Mouse (Mus musculus): ENCODE measurements at regions not wholly inside any gene's neighbourhood (a gene's known extent, or its start where the extent isn't known, plus 50 kb on each side); places are given as distances from the start of the nearest gene placed in this dataset.

DNA sequence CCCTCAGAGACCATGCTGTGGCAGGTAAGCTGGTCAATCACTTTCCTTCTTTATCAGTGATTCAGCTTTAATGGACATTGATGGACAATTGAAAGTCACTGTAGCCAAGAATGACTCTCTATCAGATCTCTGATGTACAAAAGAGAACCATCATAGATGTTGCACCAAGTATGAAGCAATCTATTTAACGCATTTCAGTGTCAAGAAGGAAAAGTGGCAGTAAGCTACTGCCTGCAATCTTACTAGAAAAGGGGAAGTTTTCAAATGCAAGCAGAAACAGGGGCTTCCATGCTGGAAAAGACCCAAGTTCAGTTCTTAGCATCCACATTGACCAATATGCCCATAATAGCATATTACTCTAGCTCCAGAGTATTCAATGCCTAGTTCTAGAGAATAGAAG lies 319.7 kb upstream of the Pitrm1 start:
- no peak for ATAC-seq
- Histone ChIP-seq H3K36me3 (ENCODE audit: control insufficient read depth, insufficient read depth, low read length) (no peaks in the 10 kb centered on the region), H3K4me2 (ENCODE audit: low read length) (no peak overlapping the region), H3K4me1 (ENCODE audit: control insufficient read depth, insufficient read depth, low read depth, low read length) (no peaks in the 10 kb centered on the region), H3K27ac (ENCODE audit: low read depth, low read length) (no peak overlapping the region), H3K4me3 (ENCODE audit: low read length) (no peak overlapping the region), H3K9ac (ENCODE audit: low read depth, low read length) (no peak overlapping the region), H3K9me3 (ENCODE audit: control insufficient read depth, low read length) (no peaks in the 10 kb centered on the region), H3K27me3 (replicated peaks; ENCODE audit: control insufficient read depth, insufficient read depth, low read length) (no peaks in the 10 kb centered on the region)
- WGBS = 98% methylated on average over 1 of the region's 1 CpGs

- Histone ChIP-seq H3K36me3 (ENCODE audit: control insufficient read depth, insufficient read depth, low read length) (no peaks in the 10 kb centered on the region), H3K27ac (ENCODE audit: low read depth, low read length) (no peak overlapping the region), H3K4me3 (ENCODE audit: low read length) (no peak overlapping the region), H3K27me3 (replicated peaks; ENCODE audit: control insufficient read depth, insufficient read depth, low read length) (no peaks in the 10 kb centered on the region), H3K9ac (ENCODE audit: low read depth, low read length) (no peak overlapping the region), H3K9me3 (ENCODE audit: control insufficient read depth, low read length) (no peaks in the 10 kb centered on the region), H3K4me2 (ENCODE audit: low read length) (no peak overlapping the region), H3K4me1 (ENCODE audit: control insufficient read depth, insufficient read depth, low read depth, low read length) (no peaks in the 10 kb centered on the region)
- no peak for ATAC-seq
- 100% methylated on average over 1 of the region's 1 CpGs for WGBS
These were observed 312.6 kb upstream of the Pitrm1 start for GRCm38 (mm10) chr13:6235394-6235793.

GRCm38 (mm10) chr13:6236503-6236902 lies 311.4 kb upstream of the Pitrm1 start:
- no peak for ATAC-seq
- no peak overlapping the region for H3K4me3 ChIP-seq (ENCODE audit: low read length)
- H3K27me3 ChIP-seq (replicated peaks; ENCODE audit: control insufficient read depth, insufficient read depth, low read length) = no peaks in the 10 kb centered on the region
- H3K4me2 ChIP-seq (ENCODE audit: low read length) = no peak overlapping the region
- no peak overlapping the region for H3K27ac ChIP-seq (ENCODE audit: low read depth, low read length)
- no peaks in the 10 kb centered on the region for H3K36me3 ChIP-seq (ENCODE audit: control insufficient read depth, insufficient read depth, low read length)
- no peak overlapping the region for H3K9ac ChIP-seq (ENCODE audit: low read depth, low read length)
- WGBS = 88% methylated on average over 8 of the region's 8 CpGs
- H3K9me3 ChIP-seq (ENCODE audit: control insufficient read depth, low read length) = no peaks in the 10 kb centered on the region
- no peaks in the 10 kb centered on the region for H3K4me1 ChIP-seq (ENCODE audit: control insufficient read depth, insufficient read depth, low read depth, low read length)

GRCm38 (mm10) chr13:6237201-6237600 lies 310.7 kb upstream of the Pitrm1 start:
- H3K4me1 ChIP-seq (ENCODE audit: control insufficient read depth, insufficient read depth, low read depth, low read length) = no peaks in the 10 kb centered on the region
- no peaks in the 10 kb centered on the region for H3K27me3 ChIP-seq (replicated peaks; ENCODE audit: control insufficient read depth, insufficient read depth, low read length)
- WGBS = 84% methylated on average over 3 of the region's 3 CpGs

GRCm38 (mm10) chr13:6240855-6241254 lies 307.1 kb upstream of the Pitrm1 start:
- Histone ChIP-seq H3K9me3 (ENCODE audit: control insufficient read depth, low read length) (no peaks in the 10 kb centered on the region), H3K4me3 (ENCODE audit: low read length) (no peak overlapping the region), H3K27ac (ENCODE audit: low read depth, low read length) (no peak overlapping the region), H3K4me1 (ENCODE audit: control insufficient read depth, insufficient read depth, low read depth, low read length) (no peaks in the 10 kb centered on the region), H3K27me3 (replicated peaks; ENCODE audit: control insufficient read depth, insufficient read depth, low read length) (no peaks in the 10 kb centered on the region), H3K4me2 (ENCODE audit: low read length) (no peak overlapping the region), H3K36me3 (ENCODE audit: control insufficient read depth, insufficient read depth, low read length) (no peaks in the 10 kb centered on the region), H3K9ac (ENCODE audit: low read depth, low read length) (no peak overlapping the region)
- WGBS = 41% methylated on average over 3 of the region's 3 CpGs
- ATAC-seq = no peak

More at GRCm38 (mm10) chr13:6237201-6237600, 310.7 kb upstream of the Pitrm1 start:
- H3K9ac ChIP-seq (ENCODE audit: low read depth, low read length) = no peak overlapping the region
- H3K4me2 ChIP-seq (ENCODE audit: low read length) = no peak overlapping the region
- no peaks in the 10 kb centered on the region for H3K9me3 ChIP-seq (ENCODE audit: control insufficient read depth, low read length)
- no peak overlapping the region for H3K4me3 ChIP-seq (ENCODE audit: low read length)
- ATAC-seq = no peak
- H3K36me3 ChIP-seq (ENCODE audit: control insufficient read depth, insufficient read depth, low read length) = no peaks in the 10 kb centered on the region
- H3K27ac ChIP-seq (ENCODE audit: low read depth, low read length) = no peak overlapping the region

- no peak for ATAC-seq
- Histone ChIP-seq H3K4me2 (ENCODE audit: low read length) (no peak overlapping the region), H3K27ac (ENCODE audit: low read depth, low read length) (no peak overlapping the region), H3K36me3 (ENCODE audit: control insufficient read depth, insufficient read depth, low read length) (no peaks in the 10 kb centered on the region), H3K4me3 (ENCODE audit: low read length) (no peak overlapping the region), H3K9ac (ENCODE audit: low read depth, low read length) (no peak overlapping the region), H3K4me1 (ENCODE audit: control insufficient read depth, insufficient read depth, low read depth, low read length) (no peaks in the 10 kb centered on the region), H3K27me3 (replicated peaks; ENCODE audit: control insufficient read depth, insufficient read depth, low read length) (no peaks in the 10 kb centered on the region), H3K9me3 (ENCODE audit: control insufficient read depth, low read length) (no peaks in the 10 kb centered on the region)
- 90% methylated on average over 5 of the region's 5 CpGs for WGBS
These were observed 306.4 kb upstream of the Pitrm1 start for GRCm38 (mm10) chr13:6241472-6242123.

GRCm38 (mm10) chr13:6250106-6250505 lies 297.8 kb upstream of the Pitrm1 start:
- ATAC-seq = no peak
- 93% methylated on average over 3 of the region's 3 CpGs for WGBS
- no peak overlapping the region for H3K27ac ChIP-seq (ENCODE audit: low read depth, low read length)

GRCm38 (mm10) chr13:6251025-6251862 lies 296.7 kb upstream of the Pitrm1 start:
- no peak overlapping the region for H3K27ac ChIP-seq (ENCODE audit: low read depth, low read length)
- 48% methylated on average over 4 of the region's 4 CpGs for WGBS
- ATAC-seq = peak; percentile 86

More at GRCm38 (mm10) chr13:6250106-6250505, 297.8 kb upstream of the Pitrm1 start:
- no peaks in the 10 kb centered on the region for H3K9me3 ChIP-seq (ENCODE audit: control insufficient read depth, low read length)
- H3K4me1 ChIP-seq (ENCODE audit: control insufficient read depth, insufficient read depth, low read depth, low read length) = peaks cover 2% of the 10 kb centered on the region; the same call in 1 of the 2 replicates
- H3K9ac ChIP-seq (ENCODE audit: low read depth, low read length) = no peak overlapping the region
- no peaks in the 10 kb centered on the region for H3K36me3 ChIP-seq (ENCODE audit: control insufficient read depth, insufficient read depth, low read length)
- H3K27me3 ChIP-seq (replicated peaks; ENCODE audit: control insufficient read depth, insufficient read depth, low read length) = no peaks in the 10 kb centered on the region
- no peak overlapping the region for H3K4me2 ChIP-seq (ENCODE audit: low read length)
- H3K4me3 ChIP-seq (ENCODE audit: low read length) = no peak overlapping the region

DNA sequence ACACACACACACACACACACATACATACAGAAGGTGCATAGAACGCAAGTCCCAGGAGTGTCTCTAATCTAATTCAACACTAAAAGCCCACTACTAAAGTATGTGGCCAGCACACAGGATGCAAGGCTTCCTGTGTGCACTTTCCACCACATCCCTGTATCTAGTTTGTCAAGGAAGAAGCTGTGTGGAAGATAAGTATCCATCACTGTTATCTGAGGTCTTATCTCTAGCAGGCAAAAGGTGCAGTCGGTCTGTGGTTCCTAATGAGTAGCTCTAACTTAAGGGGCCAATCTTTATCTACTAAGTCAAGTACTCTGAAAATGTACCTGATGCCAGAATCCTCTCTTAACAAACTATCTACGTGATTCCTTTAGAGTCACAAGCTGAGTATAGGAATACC lies 295.8 kb upstream of the Pitrm1 start:
- Histone ChIP-seq H3K27ac (ENCODE audit: low read depth, low read length) (no peak overlapping the region), H3K4me3 (ENCODE audit: low read length) (no peak overlapping the region), H3K4me1 (ENCODE audit: control insufficient read depth, insufficient read depth, low read depth, low read length) (peaks cover 2% of the 10 kb centered on the region; the same call in 1 of the 2 replicates), H3K36me3 (ENCODE audit: control insufficient read depth, insufficient read depth, low read length) (no peaks in the 10 kb centered on the region), H3K27me3 (replicated peaks; ENCODE audit: control insufficient read depth, insufficient read depth, low read length) (no peaks in the 10 kb centered on the region), H3K4me2 (ENCODE audit: low read length) (no peak overlapping the region), H3K9me3 (ENCODE audit: control insufficient read depth, low read length) (peaks cover 3% of the 10 kb centered on the region; the same call in 1 of the 2 replicates), H3K9ac (ENCODE audit: low read depth, low read length) (no peak overlapping the region)
- WGBS = 86% methylated on average over 3 of the region's 3 CpGs
- ATAC-seq = no peak

More at GRCm38 (mm10) chr13:6251025-6251862, 296.7 kb upstream of the Pitrm1 start:
- peaks cover 2% of the 10 kb centered on the region; the same call in 1 of the 2 replicates for H3K4me1 ChIP-seq (ENCODE audit: control insufficient read depth, insufficient read depth, low read depth, low read length)
- H3K4me3 ChIP-seq (ENCODE audit: low read length) = no peak overlapping the region
- no peaks in the 10 kb centered on the region for H3K27me3 ChIP-seq (replicated peaks; ENCODE audit: control insufficient read depth, insufficient read depth, low read length)
- no peak overlapping the region for H3K9ac ChIP-seq (ENCODE audit: low read depth, low read length)
- H3K36me3 ChIP-seq (ENCODE audit: control insufficient read depth, insufficient read depth, low read length) = no peaks in the 10 kb centered on the region
- peaks cover 2% of the 10 kb centered on the region; the same call in 1 of the 2 replicates for H3K9me3 ChIP-seq (ENCODE audit: control insufficient read depth, low read length)
- H3K4me2 ChIP-seq (ENCODE audit: low read length) = no peak overlapping the region
